Mouse (Mus musculus): ENCODE results near the gene Cntfr.

- TF ChIP-seq CTCF (IDR thresholded peaks at IDR 0.05; ENCODE audit: extremely low read depth, insufficient read depth, insufficient read length, insufficient replicate concordance) (no peak), POLR2A (IDR thresholded peaks at IDR 0.05; ENCODE audit: low read depth, low read length) (no peak)
These were observed 41.4 kb downstream of the Cntfr start for GRCm38 (mm10) chr4:41655525-41655924.
